Mouse (Mus musculus): ENCODE measurements around the gene Btn2a2. TPM values are rescaled to one million over a fixed set of nuclear protein-coding genes. Genes with fewer than 3 reads are reported as not detected.

The Btn2a2 gene
- total RNA-seq, 2 experiments from 2014 or later, result 0.51 to 0.80 TPM

Small RNA genes within 50 kb of the gene (microRNA-seq; reads per million reads assigned to microRNA genes)
- gene Gm44297 (0 reads per million in 2 experiments), gene n-TStga1 (0 reads per million in 2 experiments)

Other genes with a start within 250 kb of the Btn2a2 start
- gene Vmn1r223, start 241.7 kb downstream of the Btn2a2 start, total RNA-seq (2021), result not detected
- 10 to 100 TPM; 37.7 to 38.8 TPM for gene Zfp322a, start 119.6 kb downstream of the Btn2a2 start, total RNA-seq (2021)
- gene Abt1, start 65.0 kb downstream of the Btn2a2 start, total RNA-seq (2021), result 1 to 10 TPM; 7.9 to 8.7 TPM
- not detected for gene Btn1a1, start 23.0 kb downstream of the Btn2a2 start, total RNA-seq (2021)
- gene Hist1h4h, start 42.2 kb upstream of the Btn2a2 start, total RNA-seq (2021), result 100 to 1,000 TPM; 363 to 377 TPM
- 10 to 100 TPM; 12.2 to 14.4 TPM for gene Hist1h2af, start 45.0 kb upstream of the Btn2a2 start, total RNA-seq (2021)
- gene Hist1h3g, start 46.6 kb upstream of the Btn2a2 start, total RNA-seq (2021), result 1 to 10 TPM; 3.9 to 4.9 TPM
- 1 to 10 TPM; 1.1 to 1.2 TPM for gene Hist1h2bh, start 54.5 kb upstream of the Btn2a2 start, total RNA-seq (2021)
- 10 to 100 TPM; 16.2 to 17.4 TPM for gene Hist1h3f, start 55.2 kb upstream of the Btn2a2 start, total RNA-seq (2021)
- gene Hist1h4f, start 62.8 kb upstream of the Btn2a2 start, total RNA-seq (2021), result 100 to 1,000 TPM; 143 to 156 TPM
- gene Hist1h1d, start 64.4 kb upstream of the Btn2a2 start, total RNA-seq (2021), result 1 to 10 TPM; 4.3 to 6.0 TPM
- 10 to 100 TPM; 47.8 to 49.2 TPM for gene Hist1h3e, start 73.5 kb upstream of the Btn2a2 start, total RNA-seq (2021)
- 1 to 10 TPM; 5.6 to 6.4 TPM for gene Hist1h2ae, start 82.4 kb upstream of the Btn2a2 start, total RNA-seq (2021)
- gene Hist1h2bg, start 82.5 kb upstream of the Btn2a2 start, total RNA-seq (2021), result 10 to 100 TPM; 74.7 to 86.4 TPM
- gene Hist1h2bf, start 85.3 kb upstream of the Btn2a2 start, total RNA-seq (2021), result 10 to 100 TPM; 30.2 to 30.9 TPM
- gene Hist1h2ad, start 85.5 kb upstream of the Btn2a2 start, total RNA-seq (2021), result 1 to 10 TPM; 5.2 to 9.9 TPM
- gene Hist1h3d, start 86.9 kb upstream of the Btn2a2 start, total RNA-seq (2021), result 10 to 100 TPM; 12.8 to 15.5 TPM
- 100 to 1,000 TPM; 132 to 135 TPM for gene Hist1h4d, start 92.7 kb upstream of the Btn2a2 start, total RNA-seq (2021)
- gene Hist1h2be, start 132.3 kb upstream of the Btn2a2 start, total RNA-seq (2021), result 10 to 100 TPM; 12.0 to 12.3 TPM
- gene Hist1h1e, start 133.7 kb upstream of the Btn2a2 start, total RNA-seq (2021), result 10 to 100 TPM; 42.1 to 46.4 TPM
- 1 to 10 TPM; 2.7 to 3.5 TPM for gene Hist1h2ac, start 195.1 kb upstream of the Btn2a2 start, total RNA-seq (2021)
- gene Hist1h2bc, start 195.3 kb upstream of the Btn2a2 start, total RNA-seq (2021), result 10 to 100 TPM; 50.8 to 57.7 TPM
- not detected for gene Hist1h1t, start 207.0 kb upstream of the Btn2a2 start, total RNA-seq (2021)
- 10 to 100 TPM; 95.4 to 98.7 TPM for gene Hist1h4c, start 209.6 kb upstream of the Btn2a2 start, total RNA-seq (2021)
- 1 to 10 TPM; 1.7 to 3.0 TPM for gene Hfe, start 222.0 kb upstream of the Btn2a2 start, total RNA-seq (2021)
- gene Hist1h1c, start 250.0 kb upstream of the Btn2a2 start, total RNA-seq (2021), result 10 to 100 TPM; 52.8 to 55.3 TPM

All from layer of hippocampus, postnatal 36 days (tissue).